Mouse (Mus musculus) cortical plate, adult 2 months (tissue): Measurements from ENCODE around the gene Rnaseh2a.

Experiments
- CTCF ChIP-seq: fragments of 200-500 bp; IDR thresholded peaks from 2 replicates; pipeline ENCODE4 v1.5.1; 2011; ENCODE audit warnings: mild to moderate bottlenecking, control low read depth, low read length; ENCODE audit not compliant: insufficient read depth; ENCODE audit errors: extremely low read depth
- POLR2A ChIP-seq: fragments of 200-500 bp; IDR thresholded peaks from 2 replicates; pipeline ENCODE4 v1.6.1; 2011; ENCODE audit warnings: mild to moderate bottlenecking, low read length, control low read depth; ENCODE audit not compliant: insufficient read depth; ENCODE audit errors: extremely low read depth

- TF ChIP-seq POLR2A (no peak), CTCF (no peak)
Observed at GRCm38 (mm10) chr8:84952612-84953255, 16.8 kb downstream of the Rnaseh2a start.
